Mouse (Mus musculus): ENCODE measurements around the gene Tmc5.

DNA sequence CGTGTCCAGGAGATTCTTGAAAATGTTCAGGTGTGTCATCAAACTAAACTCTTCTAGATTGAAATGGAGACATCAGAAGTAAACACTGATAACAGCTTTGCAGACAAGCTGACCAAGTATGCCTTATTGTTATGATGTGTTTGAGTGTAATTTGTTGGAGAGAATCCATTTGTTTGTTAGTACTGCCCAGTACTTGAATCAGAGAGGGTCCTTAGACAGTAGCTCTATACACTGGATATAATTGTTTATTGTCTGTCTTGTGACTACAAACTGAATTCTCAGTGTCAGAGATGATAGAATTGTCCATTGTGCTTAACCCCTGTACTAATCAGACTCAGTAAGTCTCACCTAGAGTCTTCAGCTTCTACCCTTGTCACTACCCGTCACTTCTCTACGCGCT, 121.0 kb downstream of the Tmc5 start:
- TF ChIP-seq CTCF (IDR thresholded peaks at IDR 0.05; ENCODE audit: low read depth) (no peak), EP300 (IDR thresholded peaks at IDR 0.05; ENCODE audit: low read depth) (no peak)

Measured in heart, postnatal 0 days (tissue).